Mouse (Mus musculus) myocyte (in vitro differentiated cells): ENCODE measurements at regions not wholly inside any gene's neighbourhood (a gene's known extent, or its start where the extent isn't known, plus 50 kb on each side); places are given as distances from the start of the nearest gene placed in this dataset.

Experiments
- CEBPB ChIP-seq: IDR thresholded peaks from 2 replicates; pipeline ENCODE4 v1.6.1; 2011; ENCODE audit warnings: mild to moderate bottlenecking, moderate library complexity; ENCODE audit not compliant: poor library complexity, insufficient read depth, severe bottlenecking
- MAX ChIP-seq: IDR thresholded peaks from one replicate; pipeline ENCODE4 v1.6.1; 2011; ENCODE audit warnings: low read depth, mild to moderate bottlenecking, control low read depth
- POLR2A ChIP-seq: IDR thresholded peaks from one replicate; pipeline ENCODE4 v1.6.1; 2011; ENCODE audit warnings: low read depth, mild to moderate bottlenecking, control low read depth, moderate library complexity; ENCODE audit not compliant: insufficient read length
- POLR2AphosphoS2 ChIP-seq: IDR thresholded peaks from one replicate; pipeline ENCODE4 v1.6.1; 2011; ENCODE audit warnings: low read depth, control low read depth; ENCODE audit not compliant: insufficient read length
- REST ChIP-seq: IDR thresholded peaks from one replicate; pipeline ENCODE4 v1.6.1; 2011; ENCODE audit warnings: mild to moderate bottlenecking, control low read depth, moderate library complexity; ENCODE audit not compliant: insufficient read depth, insufficient read length

DNA sequence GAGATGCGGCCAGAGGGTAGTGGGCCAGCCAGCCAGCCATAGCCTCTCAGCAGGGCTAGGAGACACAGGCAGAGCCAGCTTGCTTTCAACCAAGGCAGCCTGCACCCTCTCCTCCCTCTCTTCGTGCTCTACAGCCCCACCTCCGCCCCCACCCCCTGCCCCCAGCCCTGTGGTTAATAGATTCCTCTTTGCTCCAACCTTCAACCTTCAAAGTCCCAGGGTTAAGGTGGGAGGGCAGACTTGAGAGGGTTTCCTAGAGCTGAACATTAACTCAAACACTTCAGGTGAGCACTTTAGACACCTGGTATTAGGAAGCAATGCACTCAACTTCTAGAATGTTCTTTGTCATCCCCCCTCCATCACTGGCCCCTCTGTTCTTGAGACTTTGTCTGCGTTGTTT lies 128.5 kb upstream of the Adamts18 start:
- TF ChIP-seq POLR2A (no peak), MAX (no peak), CEBPB (no peak), POLR2AphosphoS2 (no peak), REST (no peak)
